Comparison of ENCODE assay signal across 8 mouse cellular contexts in genomic region chr16:25263520-25264149, GRCm38 (mm10). TPM values are rescaled to one million over a fixed set of nuclear protein-coding genes. Genes with fewer than 3 reads are reported as not detected.
DNase-seq lines count a peak whose midpoint lies in the region; ATAC-seq lines count a peak whose summit lies in the region.

No protein-coding gene starts in this region.

- no peaks in the 10 kb centered on the region for H3K36me3 ChIP-seq in limb, embryonic 11.5 days (ENCODE audit: control insufficient read depth, insufficient read depth, low read length)
- H3K36me3 ChIP-seq in splenic B cell, adult 2 months (ENCODE audit: control insufficient read depth, insufficient read depth, low read length, poor library complexity, severe bottlenecking), result no peaks in the 10 kb centered on the region

- H3K9ac ChIP-seq in limb, embryonic 11.5 days (ENCODE audit: low read length), result no peak overlapping the region

- H3K27me3 ChIP-seq in limb, embryonic 11.5 days (ENCODE audit: control insufficient read depth, insufficient read depth, low read length), result no peaks in the 10 kb centered on the region
- H3K27me3 ChIP-seq in splenic B cell, adult 2 months (ENCODE audit: control insufficient read depth, insufficient read depth, low read length, poor library complexity, severe bottlenecking), result no peaks in the 10 kb centered on the region

- H3K4me3 ChIP-seq in limb, embryonic 11.5 days (ENCODE audit: low read depth, low read length), result no peak overlapping the region

- ATAC-seq in limb, embryonic 11.5 days (ENCODE audit: insufficient number of reproducible peaks, low FRiP score, low TSS enrichment, low read depth), result no peak

- DNase-seq in 3134 (ENCODE audit: extremely low read depth, insufficient read length, low spot score), result peak; percentile 37
- DNase-seq in adrenal gland, adult 18-20 months (ENCODE audit: low spot score in 2 of 2), result peak; percentile 84 to 87
- DNase-seq in embryo, embryonic 10 days (ENCODE audit: low spot score), result peak; percentile 88
- peak; percentile 62 for DNase-seq in gastrocnemius, postnatal 25 days
- DNase-seq in kidney, adult 8-10 months, result peak; percentile 52 to 82
- DNase-seq in limb, embryonic 11.5 days (ENCODE audit: low spot score), result peak; percentile 90
- peak; percentile 87 for DNase-seq in naive thymus-derived CD4-positive, alpha-beta T cell, adult 2 months (ENCODE audit: low read depth)
- DNase-seq in splenic B cell, adult 2 months (ENCODE audit: low read depth, low spot score), result peak; percentile 87

- H3K27ac ChIP-seq in limb, embryonic 11.5 days (replicated peaks; ENCODE audit: low read depth, low read length), result no peak overlapping the region

- WGBS in limb, embryonic 11.5 days, result 45% methylated on average over 9 of the region's 9 CpGs

- no peak overlapping the region for H3K4me2 ChIP-seq in limb, embryonic 11.5 days (ENCODE audit: low read depth, severe bottlenecking)

- no peaks in the 10 kb centered on the region for H3K4me1 ChIP-seq in limb, embryonic 11.5 days (ENCODE audit: control insufficient read depth, insufficient read depth, low read length)

- H3K9me3 ChIP-seq in limb, embryonic 11.5 days (ENCODE audit: control insufficient read depth, low read length), result no peaks in the 10 kb centered on the region

RNA-seq across cellular contexts. Expression of gene Tprg, which starts 23.0 kb away (rescaled TPM):
- total RNA-seq in adrenal gland, adult 18-20 months (2021), result not detected
- not detected for total RNA-seq in gastrocnemius, postnatal 25 days (2021)
- polyA plus RNA-seq in limb, embryonic 11.5 days (2014; fragmentation: Nextera tagmentation; extraction: Ambion mirVana), result 0.23 TPM in 1 of 2 replicates, not detected in the other

Comparison
In these comparisons a context has a peak if more than half of its experiments do, and no peak if none do; other contexts are left out.
1. DNase-seq: peak in every context shown above with its lines; median percentile 90 in limb, embryonic 11.5 days; 88 in embryo, embryonic 10 days; 87 in naive thymus-derived CD4-positive, alpha-beta T cell, adult 2 months; 87 in splenic B cell, adult 2 months; 86 in adrenal gland, adult 18-20 months; 67 in kidney, adult 8-10 months; 62 in gastrocnemius, postnatal 25 days; 37 in 3134.